8 mouse cellular contexts compared by ENCODE assay signal in the genomic region with DNA sequence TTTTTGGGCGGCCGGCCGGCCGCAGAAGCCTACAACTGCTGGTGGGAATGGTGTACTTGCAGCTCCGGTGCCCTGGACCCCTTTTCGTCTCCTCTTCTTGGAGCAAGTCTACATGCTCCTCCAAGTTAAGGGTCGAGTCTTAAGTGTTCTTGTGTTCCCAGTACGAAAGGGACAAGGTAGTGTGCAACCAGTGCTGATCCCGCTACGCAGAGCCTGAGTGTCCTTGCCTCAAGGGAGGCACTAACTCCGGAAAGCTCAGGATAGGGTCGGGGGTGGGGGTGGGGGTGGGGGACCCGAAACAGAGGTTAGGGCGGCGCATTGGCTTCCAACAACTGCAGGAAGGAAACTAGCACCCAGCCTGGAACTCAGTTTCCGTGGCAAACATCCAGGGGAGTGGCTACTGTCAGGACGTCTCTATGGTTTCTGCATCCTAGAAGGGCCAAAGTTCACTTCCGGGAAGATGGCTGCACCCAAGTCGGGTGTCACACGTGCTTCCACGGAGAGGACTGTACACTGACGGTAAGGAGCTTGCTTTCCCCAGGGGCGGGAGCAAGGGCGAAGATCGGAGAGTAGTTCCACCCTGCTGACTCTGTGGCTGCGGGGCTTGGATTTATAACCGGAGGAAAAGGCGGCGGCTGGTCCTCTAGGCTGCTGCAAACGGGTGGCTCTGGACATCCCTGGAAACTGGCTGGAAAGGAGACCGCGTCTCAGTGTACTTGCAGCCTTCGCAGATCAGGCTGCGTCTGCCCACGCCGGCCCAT. TPM values are rescaled to one million over a fixed set of nuclear protein-coding genes. Genes with fewer than 3 reads are reported as not detected.
DNase-seq lines count a peak whose midpoint lies in the region; ATAC-seq and TF ChIP-seq lines count a peak whose summit lies in the region.

A gene (plus strand): TSS at position 448 of the 761 bp plus-strand sequence.

- peaks cover 5% of the 10 kb centered on the region for H3K27me3 ChIP-seq in hindbrain, postnatal 0 days (ENCODE audit: insufficient read depth, low read length)

- intact Hi-C loops in gastrocnemius, adult 2 months (cut with DNase I): no loop called here
- intact Hi-C loops in left cerebral cortex, adult 2 months (cut with DNase I): no loop called here

- no peak for TF ChIP-seq CTCF in gastrocnemius, adult 2 months (IDR thresholded peaks at IDR 0.05)
- TF ChIP-seq CTCF in hindbrain, postnatal 0 days (IDR thresholded peaks at IDR 0.05; ENCODE audit: low read depth): no peak
- TF ChIP-seq CTCF in left cerebral cortex, adult 2 months (IDR thresholded peaks at IDR 0.05): no peak

- peak; percentile 88 for DNase-seq in gastrocnemius, adult 2 months
- DNase-seq in hindbrain, postnatal 0 days (ENCODE audit: low spot score): peak; percentile 99
- DNase-seq in left cerebral cortex, adult 2 months (ENCODE audit: extremely low spot score in 1 of 2, low spot score in 2 of 2): peak; percentile 77 to 82
- DNase-seq in right cerebral cortex, adult 2 months (ENCODE audit: low spot score in 2 of 2): peak; percentile 88 to 89
- DNase-seq in urinary bladder, postnatal 36 days (ENCODE audit: low spot score in 2 of 2): peak; percentile 76 to 83

- peak within 1 kb of the TSS; percentile 89 for H3K4me3 ChIP-seq in gastrocnemius, adult 2 months
- peak within 1 kb of the TSS; percentile 55 for H3K4me3 ChIP-seq in hindbrain, postnatal 0 days (ENCODE audit: low read length)
- peak within 1 kb of the TSS; percentile 61 for H3K4me3 ChIP-seq in left cerebral cortex, adult 2 months

- no peaks in the 10 kb centered on the region for H3K36me3 ChIP-seq in hindbrain, postnatal 0 days (ENCODE audit: insufficient read depth, low read length)

- peak within 1 kb of the TSS; percentile 84 for H3K27ac ChIP-seq in gastrocnemius, adult 2 months
- peak within 1 kb of the TSS; percentile 60; the same call in 1 of the 2 replicates for H3K27ac ChIP-seq in hindbrain, postnatal 0 days
- peak within 1 kb of the TSS; percentile 60 for H3K27ac ChIP-seq in left cerebral cortex, adult 2 months

- peak within 1 kb of the TSS; percentile 44 for H3K9ac ChIP-seq in hindbrain, postnatal 0 days (replicated peaks; ENCODE audit: low read length)

- WGBS in hindbrain, postnatal 0 days: 10% methylated on average over 36 of the region's 36 CpGs

- peak; percentile 94 for ATAC-seq in activated CD4-positive, CD25-positive, alpha-beta regulatory T cell, adult 4 months
- ATAC-seq in common myeloid progenitor, adult 5-6 weeks (replicated peaks; ENCODE audit: low read depth, poor library complexity, severe bottlenecking): peak; percentile 100
- peak; percentile 98 for ATAC-seq in hindbrain, postnatal 0 days
- peak; percentile 100 for ATAC-seq in megakaryocyte, adult 5-6 weeks (ENCODE audit: poor library complexity, severe bottlenecking)

- no peaks in the 10 kb centered on the region for H3K9me3 ChIP-seq in hindbrain, postnatal 0 days (ENCODE audit: low read length)

- peak within 1 kb of the TSS; percentile 71 for H3K4me2 ChIP-seq in hindbrain, postnatal 0 days (ENCODE audit: low read depth, low read length)

- H3K4me1 ChIP-seq in hindbrain, postnatal 0 days (ENCODE audit: insufficient read depth, low read length): peaks cover 7% of the 10 kb centered on the region; the same call in 1 of the 2 replicates

RNA-seq across cellular contexts. Expression of the gene that starts here (rescaled TPM):
- polyA plus RNA-seq in activated CD4-positive, CD25-positive, alpha-beta regulatory T cell, adult 4 months (2017; shearing (Covaris generic)): 10 to 100 TPM; 25.3 to 33.4 TPM
- 49.9 and 65.8 TPM in 2 replicates for total RNA-seq in common myeloid progenitor, adult 5-6 weeks (2017)
- 10 to 100 TPM; 17.9 to 19.6 TPM for total RNA-seq in gastrocnemius, adult 2 months (2021)
- total RNA-seq in hindbrain, postnatal 0 days (2014; rRNA removed): 6.3 and 9.0 TPM in 2 replicates
- polyA plus RNA-seq in hindbrain, postnatal 0 days (2015; fragmentation: Nextera tagmentation; extraction: Ambion mirVana): 31.7 and 33.5 TPM in 2 replicates
- 10 to 100 TPM; 17.5 to 19.1 TPM for total RNA-seq in left cerebral cortex, adult 2 months (2021)
- 7.3 TPM in 2 replicates for total RNA-seq in megakaryocyte, adult 5-6 weeks (2015)
- 9.5 and 10.1 TPM in 2 replicates for total RNA-seq in megakaryocyte, adult 5-6 weeks (2017)

Comparison
In these comparisons a context has a peak if more than half of its experiments do, and no peak if none do; other contexts are left out.
1. Peak in every context shown above with its lines: DNase-seq, ATAC-seq, H3K4me3 ChIP-seq and H3K27ac ChIP-seq.